Mouse (Mus musculus) hindbrain, postnatal 0 days (tissue): ENCODE data around the gene Ttll12. TPM values are rescaled to one million over a fixed set of nuclear protein-coding genes. Genes with fewer than 3 reads are reported as not detected.

Experiments
- ATAC-seq: fragments of 200-750 bp; cut with Nextera tagmentation; 2 replicates; pipeline ENCODE4 v1.8.0; 2017; ENCODE audit warnings: mild to moderate bottlenecking, moderate TSS enrichment, moderate library complexity
- DNase-seq: peaks from one replicate; pipeline ENCODE4 v3.0.0-alpha.2; 2015; ENCODE audit warnings: low spot score
- H3K27ac ChIP-seq: fragments of 300-500 bp; sonication (generic); 2 replicates; pipeline ENCODE4 v1.5.1; 2014; ENCODE audit warnings: mild to moderate bottlenecking
- H3K27me3 ChIP-seq: fragments of 300-500 bp; sonication (generic); 2 replicates; pipeline ENCODE4 v1.6.1; 2014; ENCODE audit warnings: low read length, mixed read lengths; ENCODE audit not compliant: insufficient read depth
- H3K36me3 ChIP-seq: fragments of 300-500 bp; sonication (generic); 2 replicates; pipeline ENCODE4 v1.6.1; 2014; ENCODE audit warnings: low read length, mixed read lengths; ENCODE audit not compliant: insufficient read depth
- H3K4me1 ChIP-seq: fragments of 300-500 bp; sonication (generic); 2 replicates; pipeline ENCODE4 v1.6.1; 2014; ENCODE audit warnings: antibody characterized with exemption, low read length, mixed read lengths; ENCODE audit not compliant: insufficient read depth
- H3K4me2 ChIP-seq: fragments of 300-500 bp; sonication (generic); 2 replicates; pipeline ENCODE4 v1.6.1; 2014; ENCODE audit warnings: low read depth, mild to moderate bottlenecking, low read length, moderate library complexity, mixed read lengths
- H3K4me3 ChIP-seq: fragments of 300-500 bp; sonication (generic); 2 replicates; pipeline ENCODE4 v1.5.1; 2014; ENCODE audit warnings: low read length
- H3K9ac ChIP-seq: fragments of 300-500 bp; sonication (generic); replicated peaks from 2 replicates; pipeline ENCODE4 v1.6.1; 2014; ENCODE audit warnings: mild to moderate bottlenecking, low read length, moderate library complexity, mixed read lengths
- H3K9me3 ChIP-seq: fragments of 300-500 bp; sonication (generic); 2 replicates; pipeline ENCODE4 v1.6.1; 2016; ENCODE audit warnings: low read length, mixed read lengths
- CTCF ChIP-seq: IDR thresholded peaks from 2 replicates; pipeline ENCODE4 v1.5.1; 2016; ENCODE audit warnings: antibody characterized with exemption, control low read depth, low read depth
- WGBS: fragments of 180-500 bp; shearing (Covaris S2); extraction: QIAGEN DNeasy Blood & Tissue Kit; methylation state at CpG from one replicate; pipeline ENCODE4 v1.1.7; 2014; 5-methylcytosine and 5-hydroxymethylcytosine counted together
- polyA plus RNA-seq: library from polyadenylated mRNA; unstranded; fragments of >200 nt; fragmentation: Nextera tagmentation; extraction: Ambion mirVana; gene quantifications from 2 replicates; pipeline ENCODE4 v1.2.1, GENCODE M21; 2015
- total RNA-seq: library from RNA; depleted of rRNA; stranded (reverse); fragments of >200 nt; gene quantifications from 2 replicates; pipeline ENCODE4 v1.2.3, GENCODE M21; 2014; rRNA removed

The Ttll12 gene
- total RNA-seq (56.9 and 60.6 TPM in 2 replicates), polyA plus RNA-seq (31.3 and 32.6 TPM in 2 replicates)

GRCm38 (mm10) chr15:83594513-83595363 is at the start of gene Ttll12:
Gene Ttll12 (minus strand): TSS chr15:83595157.
- Histone ChIP-seq H3K9ac (peak within 1 kb of the TSS; percentile 76), H3K9me3 (no peaks in the 10 kb centered on the region), H3K36me3 (no peaks in the 10 kb centered on the region), H3K27ac (peak within 1 kb of the TSS; percentile 77), H3K4me3 (peak within 1 kb of the TSS; percentile 71), H3K4me1 (peaks cover 14% of the 10 kb centered on the region; the same call in 1 of the 2 replicates), H3K4me2 (peak within 1 kb of the TSS; percentile 64), H3K27me3 (no peaks in the 10 kb centered on the region)
- DNase-seq: peak; percentile 100
- TF ChIP-seq CTCF: no peak; the same call in 1 of the 2 replicates
- ATAC-seq: peak; percentile 95
- WGBS: under 1% methylated on average over 68 of the region's 68 CpGs

- Histone ChIP-seq H3K27ac (no peak overlapping the region), H3K9me3 (no peaks in the 10 kb centered on the region), H3K27me3 (no peaks in the 10 kb centered on the region), H3K36me3 (no peaks in the 10 kb centered on the region), H3K4me3 (no peak overlapping the region), H3K4me2 (no peak overlapping the region), H3K4me1 (no peaks in the 10 kb centered on the region), H3K9ac (no peak overlapping the region)
- no peak for DNase-seq
- no peak for ATAC-seq
- 93% methylated on average over 6 of the region's 6 CpGs for WGBS
- TF ChIP-seq CTCF: no peak
Observed at GRCm38 (mm10) chr15:83642518-83642917, 47.6 kb upstream of the Ttll12 start.

- H3K9me3 ChIP-seq: no peaks in the 10 kb centered on the region
- no peak overlapping the region for H3K4me2 ChIP-seq
- H3K4me3 ChIP-seq: no peak overlapping the region
- ATAC-seq: no peak
- DNase-seq: no peak
- TF ChIP-seq CTCF: no peak
- no peaks in the 10 kb centered on the region for H3K4me1 ChIP-seq
- 77% methylated on average over 4 of the region's 4 CpGs for WGBS
- no peaks in the 10 kb centered on the region for H3K27me3 ChIP-seq
- H3K36me3 ChIP-seq: no peaks in the 10 kb centered on the region
- H3K9ac ChIP-seq: no peak overlapping the region
- no peak overlapping the region for H3K27ac ChIP-seq
Observed at GRCm38 (mm10) chr15:83640208-83640607, 45.3 kb upstream of the Ttll12 start.

GRCm38 (mm10) chr15:83639160-83639559 is 44.2 kb upstream of the Ttll12 start:
- H3K36me3 ChIP-seq: no peaks in the 10 kb centered on the region
- H3K4me2 ChIP-seq: no peak overlapping the region
- H3K9ac ChIP-seq: no peak overlapping the region
- no peaks in the 10 kb centered on the region for H3K27me3 ChIP-seq
- ATAC-seq (no peak), DNase-seq (no peak)
- H3K4me1 ChIP-seq: no peaks in the 10 kb centered on the region
- no peaks in the 10 kb centered on the region for H3K9me3 ChIP-seq
- H3K4me3 ChIP-seq: no peak overlapping the region
- WGBS: 67% methylated on average over 3 of the region's 3 CpGs
- H3K27ac ChIP-seq: no peak overlapping the region
- no peak for TF ChIP-seq CTCF

GRCm38 (mm10) chr15:83638196-83638899 is 43.4 kb upstream of the Ttll12 start:
- no peak for DNase-seq
- H3K9ac ChIP-seq: no peak overlapping the region
- no peaks in the 10 kb centered on the region for H3K9me3 ChIP-seq
- WGBS: 76% methylated on average over 20 of the region's 20 CpGs
- H3K4me1 ChIP-seq: no peaks in the 10 kb centered on the region
- no peaks in the 10 kb centered on the region for H3K36me3 ChIP-seq
- H3K27ac ChIP-seq: no peak overlapping the region
- no peak for ATAC-seq
- no peaks in the 10 kb centered on the region for H3K27me3 ChIP-seq
- no peak for TF ChIP-seq CTCF
- no peak overlapping the region for H3K4me2 ChIP-seq
- no peak overlapping the region for H3K4me3 ChIP-seq

- H3K9ac ChIP-seq: no peak overlapping the region
- H3K27me3 ChIP-seq: no peaks in the 10 kb centered on the region
- no peak overlapping the region for H3K4me3 ChIP-seq
- no peak for DNase-seq
- H3K4me1 ChIP-seq: no peaks in the 10 kb centered on the region
- H3K4me2 ChIP-seq: no peak overlapping the region
- 76% methylated on average over 6 of the region's 6 CpGs for WGBS
- no peaks in the 10 kb centered on the region for H3K9me3 ChIP-seq
- no peaks in the 10 kb centered on the region for H3K36me3 ChIP-seq
- ATAC-seq: no peak
- H3K27ac ChIP-seq: no peak overlapping the region
- TF ChIP-seq CTCF: no peak
Observed at GRCm38 (mm10) chr15:83636759-83637158, 41.8 kb upstream of the Ttll12 start.
